Mouse (Mus musculus): ENCODE measurements around the gene Pbld2. TPM values are rescaled to one million over a fixed set of nuclear protein-coding genes. Genes with fewer than 3 reads are reported as not detected.

Gene Pbld2
- polyA plus RNA-seq (2012; rRNA removed), result 1.7 and 1.9 TPM in 2 replicates

- peak; percentile 99 for DNase-seq (ENCODE audit: low read depth)
- TF ChIP-seq CTCF (IDR thresholded peaks at IDR 0.05; ENCODE audit: borderline replicate concordance, extremely low read depth, insufficient read depth, insufficient read length), result no peak
- TF ChIP-seq POLR2A (IDR thresholded peaks at IDR 0.05; ENCODE audit: borderline replicate concordance, extremely low read depth, insufficient read depth, insufficient read length, poor library complexity, severe bottlenecking), result peak; percentile 85
These were observed at the start of gene Pbld2, which contains the start of gene Hnrnph3 for GRCm38 (mm10) chr10:63023749-63024579. Pbld2 (plus strand) TSS chr10:63024315. Hnrnph3 (minus strand) TSS chr10:63024217.

- TF ChIP-seq CTCF (IDR thresholded peaks at IDR 0.05; ENCODE audit: borderline replicate concordance, extremely low read depth, insufficient read depth, insufficient read length) (no peak), POLR2A (IDR thresholded peaks at IDR 0.05; ENCODE audit: borderline replicate concordance, extremely low read depth, insufficient read depth, insufficient read length, poor library complexity, severe bottlenecking) (no peak)
- no peak for DNase-seq (ENCODE audit: low read depth)
These were observed 44.5 kb upstream of the Pbld2 start for GRCm38 (mm10) chr10:62979667-62980038.

- peak; percentile 91 for DNase-seq (ENCODE audit: low read depth)
- TF ChIP-seq POLR2A (IDR thresholded peaks at IDR 0.05; ENCODE audit: borderline replicate concordance, extremely low read depth, insufficient read depth, insufficient read length, poor library complexity, severe bottlenecking) (peak; percentile 96), CTCF (IDR thresholded peaks at IDR 0.05; ENCODE audit: borderline replicate concordance, extremely low read depth, insufficient read depth, insufficient read length) (peak; percentile 79)
These were observed 43.8 kb upstream of the Pbld2 start, which contains the start of gene Rufy2 for GRCm38 (mm10) chr10:62980039-62980954. Rufy2 (plus strand) TSS chr10:62980223.

GRCm38 (mm10) chr10:62984072-62984471, 40.0 kb upstream of the Pbld2 start:
- DNase-seq (ENCODE audit: low read depth), result no peak
- TF ChIP-seq POLR2A (IDR thresholded peaks at IDR 0.05; ENCODE audit: borderline replicate concordance, extremely low read depth, insufficient read depth, insufficient read length, poor library complexity, severe bottlenecking) (no peak), CTCF (IDR thresholded peaks at IDR 0.05; ENCODE audit: borderline replicate concordance, extremely low read depth, insufficient read depth, insufficient read length) (no peak)

- DNase-seq (ENCODE audit: low read depth), result no peak
- TF ChIP-seq POLR2A (IDR thresholded peaks at IDR 0.05; ENCODE audit: borderline replicate concordance, extremely low read depth, insufficient read depth, insufficient read length, poor library complexity, severe bottlenecking) (no peak), CTCF (IDR thresholded peaks at IDR 0.05; ENCODE audit: borderline replicate concordance, extremely low read depth, insufficient read depth, insufficient read length) (no peak)
These were observed 39.6 kb upstream of the Pbld2 start for GRCm38 (mm10) chr10:62984495-62984894.

- DNase-seq (ENCODE audit: low read depth), result peak; percentile 54
- TF ChIP-seq POLR2A (IDR thresholded peaks at IDR 0.05; ENCODE audit: borderline replicate concordance, extremely low read depth, insufficient read depth, insufficient read length, poor library complexity, severe bottlenecking) (no peak), CTCF (IDR thresholded peaks at IDR 0.05; ENCODE audit: borderline replicate concordance, extremely low read depth, insufficient read depth, insufficient read length) (peak; percentile 68)
These were observed 36.8 kb upstream of the Pbld2 start for GRCm38 (mm10) chr10:62987341-62987740.

- DNase-seq (ENCODE audit: low read depth), result no peak
- TF ChIP-seq POLR2A (IDR thresholded peaks at IDR 0.05; ENCODE audit: borderline replicate concordance, extremely low read depth, insufficient read depth, insufficient read length, poor library complexity, severe bottlenecking) (no peak), CTCF (IDR thresholded peaks at IDR 0.05; ENCODE audit: borderline replicate concordance, extremely low read depth, insufficient read depth, insufficient read length) (no peak)
These were observed 33.5 kb upstream of the Pbld2 start for GRCm38 (mm10) chr10:62990636-62991035.

- no peak for DNase-seq (ENCODE audit: low read depth)
- TF ChIP-seq POLR2A (IDR thresholded peaks at IDR 0.05; ENCODE audit: borderline replicate concordance, extremely low read depth, insufficient read depth, insufficient read length, poor library complexity, severe bottlenecking) (no peak), CTCF (IDR thresholded peaks at IDR 0.05; ENCODE audit: borderline replicate concordance, extremely low read depth, insufficient read depth, insufficient read length) (no peak)
These were observed 30.1 kb upstream of the Pbld2 start for GRCm38 (mm10) chr10:62993991-62994390.

- DNase-seq (ENCODE audit: low read depth), result no peak
- TF ChIP-seq CTCF (IDR thresholded peaks at IDR 0.05; ENCODE audit: borderline replicate concordance, extremely low read depth, insufficient read depth, insufficient read length) (no peak), POLR2A (IDR thresholded peaks at IDR 0.05; ENCODE audit: borderline replicate concordance, extremely low read depth, insufficient read depth, insufficient read length, poor library complexity, severe bottlenecking) (no peak)
These were observed 23.5 kb upstream of the Pbld2 start for GRCm38 (mm10) chr10:63000584-63000983.

GRCm38 (mm10) chr10:63003252-63003651, 20.9 kb upstream of the Pbld2 start:
- no peak for DNase-seq (ENCODE audit: low read depth)
- TF ChIP-seq CTCF (IDR thresholded peaks at IDR 0.05; ENCODE audit: borderline replicate concordance, extremely low read depth, insufficient read depth, insufficient read length) (no peak), POLR2A (IDR thresholded peaks at IDR 0.05; ENCODE audit: borderline replicate concordance, extremely low read depth, insufficient read depth, insufficient read length, poor library complexity, severe bottlenecking) (no peak)

- TF ChIP-seq POLR2A (IDR thresholded peaks at IDR 0.05; ENCODE audit: borderline replicate concordance, extremely low read depth, insufficient read depth, insufficient read length, poor library complexity, severe bottlenecking), result no peak
- TF ChIP-seq CTCF (IDR thresholded peaks at IDR 0.05; ENCODE audit: borderline replicate concordance, extremely low read depth, insufficient read depth, insufficient read length), result no peak
- DNase-seq (ENCODE audit: low read depth), result no peak
These were observed 19.6 kb upstream of the Pbld2 start for GRCm38 (mm10) chr10:63004556-63004955.
